Comparison of ENCODE assay signal across 29 mouse cellular contexts in genomic region chr9:119008871-119009270, GRCm38 (mm10). TPM values are rescaled to one million over a fixed set of nuclear protein-coding genes. Genes with fewer than 3 reads are reported as not detected.
DNase-seq lines count a peak whose midpoint lies in the region; ATAC-seq and TF ChIP-seq lines count a peak whose summit lies in the region.
"Had no signal": no experiment of that assay in that cellular context is flagged by ENCODE, and none has a peak within 500 bp of the region (broad histone marks: within the 10 kb centered on the region; RNA-seq: fewer than 3 reads in every experiment).

No protein-coding gene starts in this region.

- ATAC-seq in heart, embryonic 13.5 days (ENCODE audit: extremely low read depth, insufficient number of reproducible peaks, low FRiP score, low TSS enrichment), result no peak
- ATAC-seq in heart, embryonic 11.5 days (replicated peaks; ENCODE audit: insufficient number of reproducible peaks, low FRiP score, low TSS enrichment), result no peak
- peak; percentile 69; the same call in 1 of the 2 replicates for ATAC-seq in lung, embryonic 15.5 days (ENCODE audit: borderline replicate concordance, extremely low read depth, low FRiP score, low TSS enrichment)
- ATAC-seq: forebrain, embryonic 15.5 days; inflammation-experienced regulatory T-cells, adult 6 months; midbrain, embryonic 16.5 days had no signal

- H3K4me1 ChIP-seq in heart, embryonic 13.5 days, result peaks cover 43% of the 10 kb centered on the region
- H3K4me1 ChIP-seq in heart, embryonic 11.5 days (ENCODE audit: control insufficient read depth, insufficient read depth, low read length), result peaks cover 29% of the 10 kb centered on the region
- peaks cover 68% of the 10 kb centered on the region for H3K4me1 ChIP-seq in lung, embryonic 15.5 days
- H3K4me1 ChIP-seq in embryonic facial prominence, embryonic 10.5 days, result peaks cover 55% of the 10 kb centered on the region

- H3K4me2 ChIP-seq in heart, embryonic 13.5 days, result no peak overlapping the region
- H3K4me2 ChIP-seq in heart, embryonic 11.5 days, result no peak overlapping the region
- peak overlapping the region; percentile 14; the same call in 1 of the 2 replicates for H3K4me2 ChIP-seq in lung, embryonic 15.5 days
- H3K4me2 ChIP-seq: forebrain, embryonic 15.5 days; hindbrain, embryonic 15.5 days; limb, embryonic 15.5 days; midbrain, embryonic 11.5 days had no signal

- no peak for DNase-seq in layer of hippocampus, adult 2 months (ENCODE audit: low spot score in 2 of 2)
- no peak for DNase-seq in layer of hippocampus, adult 9-10 months (ENCODE audit: low spot score)
- no peak for DNase-seq in lung, adult 18-20 months
- no peak for DNase-seq in embryonic facial prominence, embryonic 10.5 days (ENCODE audit: low spot score)
- DNase-seq: adrenal gland, adult 8-10 months; cerebellum, adult 2 months; cerebellum, postnatal 14 days; gastrocnemius, postnatal 25 days; heart, adult 11 months; heart, postnatal 14 days; kidney, adult 11 months; kidney, postnatal 14 days; right cerebral cortex, adult 18-20 months; spleen, adult 18-20 months; thymus, adult 2 months; thymus, postnatal 4 days had no signal

- H3K27ac ChIP-seq in heart, embryonic 13.5 days (replicated peaks), result 0 out of 2 replicates have a peak overlapping the region, but pooled peaks have one; percentile 9
- H3K27ac ChIP-seq in heart, embryonic 11.5 days (ENCODE audit: low read depth, low read length), result no peak overlapping the region
- peak overlapping the region; percentile 80; the same call in 1 of the 2 replicates for H3K27ac ChIP-seq in layer of hippocampus, adult 2 months
- H3K27ac ChIP-seq in lung, embryonic 15.5 days, result peak overlapping the region; percentile 88
- H3K27ac ChIP-seq in embryonic facial prominence, embryonic 10.5 days (replicated peaks), result peak overlapping the region; percentile 44; the same call in 1 of the 2 replicates
- H3K27ac ChIP-seq: forebrain, embryonic 15.5 days; heart, embryonic 10.5 days; hindbrain, embryonic 10.5 days; hindbrain, embryonic 15.5 days had no signal

- no peaks in the 10 kb centered on the region for H3K9me3 ChIP-seq in heart, embryonic 13.5 days
- H3K9me3 ChIP-seq in heart, embryonic 11.5 days (replicated peaks; ENCODE audit: control insufficient read depth, low read length), result no peaks in the 10 kb centered on the region
- no peaks in the 10 kb centered on the region for H3K9me3 ChIP-seq in lung, embryonic 15.5 days
- H3K9me3 ChIP-seq in embryonic facial prominence, embryonic 10.5 days, result no peaks in the 10 kb centered on the region
- H3K9me3 ChIP-seq: forebrain, embryonic 15.5 days; heart, embryonic 10.5 days; hindbrain, embryonic 10.5 days; hindbrain, embryonic 15.5 days; limb, embryonic 10.5 days; limb, embryonic 15.5 days had no signal

- H3K4me3 ChIP-seq in heart, embryonic 13.5 days, result no peak overlapping the region
- no peak overlapping the region for H3K4me3 ChIP-seq in heart, embryonic 11.5 days (ENCODE audit: low read depth, low read length)
- no peak overlapping the region for H3K4me3 ChIP-seq in layer of hippocampus, adult 2 months
- H3K4me3 ChIP-seq in lung, embryonic 15.5 days, result no peak overlapping the region
- no peak overlapping the region for H3K4me3 ChIP-seq in embryonic facial prominence, embryonic 10.5 days
- H3K4me3 ChIP-seq: forebrain, embryonic 15.5 days; heart, embryonic 10.5 days; hindbrain, embryonic 10.5 days; hindbrain, embryonic 15.5 days; limb, embryonic 10.5 days; limb, embryonic 15.5 days had no signal

- peaks cover 28% of the 10 kb centered on the region for H3K36me3 ChIP-seq in heart, embryonic 13.5 days
- H3K36me3 ChIP-seq in heart, embryonic 11.5 days (ENCODE audit: control insufficient read depth, insufficient read depth, low read length), result no peaks in the 10 kb centered on the region; the same call in 1 of the 2 replicates
- peaks cover 15% of the 10 kb centered on the region for H3K36me3 ChIP-seq in lung, embryonic 15.5 days
- H3K36me3 ChIP-seq in embryonic facial prominence, embryonic 10.5 days (replicated peaks), result peaks cover 14% of the 10 kb centered on the region
- H3K36me3 ChIP-seq: forebrain, embryonic 15.5 days; G1E; hindbrain, embryonic 15.5 days had no signal

- 45% methylated on average over 7 of the region's 7 CpGs for WGBS in heart, embryonic 13.5 days
- WGBS in heart, embryonic 11.5 days (ENCODE audit: insufficient replicate concordance), result 45% methylated on average over 7 of the region's 7 CpGs
- WGBS in lung, embryonic 15.5 days, result 34% methylated on average over 7 of the region's 7 CpGs
- 73% methylated on average over 7 of the region's 7 CpGs for WGBS in embryonic facial prominence, embryonic 10.5 days

- TF ChIP-seq CTCF in layer of hippocampus, adult 2 months (conservative IDR thresholded peaks at IDR 0.05), result no peak

- H3K9ac ChIP-seq in heart, embryonic 13.5 days, result 0 out of 2 replicates have a peak overlapping the region, but pooled peaks have one; percentile 34
- H3K9ac ChIP-seq in heart, embryonic 11.5 days (ENCODE audit: low read depth, low read length), result no peak overlapping the region
- H3K9ac ChIP-seq in lung, embryonic 15.5 days, result no peak overlapping the region
- H3K9ac ChIP-seq: forebrain, embryonic 15.5 days; hindbrain, embryonic 15.5 days; limb, embryonic 15.5 days had no signal

- H3K27me3 ChIP-seq in heart, embryonic 13.5 days (replicated peaks), result no peaks in the 10 kb centered on the region
- H3K27me3 ChIP-seq in heart, embryonic 11.5 days (ENCODE audit: control insufficient read depth, insufficient read depth, low read length), result no peaks in the 10 kb centered on the region
- H3K27me3 ChIP-seq in lung, embryonic 15.5 days, result no peaks in the 10 kb centered on the region
- H3K27me3 ChIP-seq in embryonic facial prominence, embryonic 10.5 days (replicated peaks; ENCODE audit: low read depth, poor library complexity, severe bottlenecking), result no peaks in the 10 kb centered on the region
- H3K27me3 ChIP-seq: forebrain, embryonic 15.5 days; hindbrain, embryonic 15.5 days; limb, embryonic 15.5 days had no signal

RNA-seq across cellular contexts. Expression of gene Vill, which starts 43.7 kb away (rescaled TPM):
- 10.6 and 11.5 TPM in 2 replicates for polyA plus RNA-seq in heart, embryonic 13.5 days (2015; fragmentation: Nextera tagmentation; extraction: Ambion mirVana)
- 12.3 and 13.5 TPM in 2 replicates for polyA plus RNA-seq in heart, embryonic 11.5 days (2014; fragmentation: Nextera tagmentation; extraction: Ambion mirVana)
- under 1 TPM; 0.54 to 0.71 TPM for total RNA-seq in layer of hippocampus, adult 2 months (2021)
- 39.4 and 40.2 TPM in 2 replicates for polyA plus RNA-seq in lung, embryonic 15.5 days (2015; fragmentation: Nextera tagmentation; extraction: Ambion mirVana)
- polyA plus RNA-seq in embryonic facial prominence, embryonic 10.5 days (2016; fragmentation: Nextera tagmentation; extraction: Ambion mirVana), result 19.3 and 20.5 TPM in 2 replicates
- total RNA-seq: G1E had no signal
- polyA plus RNA-seq: G1E had no signal
